Mouse (Mus musculus) left cerebral cortex, postnatal 14 days (tissue): ENCODE data around the gene Plin3. TPM values are rescaled to one million over a fixed set of nuclear protein-coding genes. Genes with fewer than 3 reads are reported as not detected.

Source experiments
- DNase-seq, 2 experiments: peaks; one replicate each; pipeline ENCODE4 v3.0.0; 2021 to 2022; ENCODE audit warnings: low spot score in 2 of 2, mixed read lengths in 1 of 2
- intact Hi-C: fragments of 180-260 bp; cut with DNase I; formaldehyde crosslinking; loops from one replicate; pipeline ENCODE4 v1.15.1; 2025
- total RNA-seq, 2 experiments: library from RNA; stranded (reverse); gene quantifications; 2 replicates each; pipeline ENCODE4 v1.2.3; 2021

The Plin3 gene
- total RNA-seq, 2 experiments from 2014 or later = 4.8 TPM

DNA sequence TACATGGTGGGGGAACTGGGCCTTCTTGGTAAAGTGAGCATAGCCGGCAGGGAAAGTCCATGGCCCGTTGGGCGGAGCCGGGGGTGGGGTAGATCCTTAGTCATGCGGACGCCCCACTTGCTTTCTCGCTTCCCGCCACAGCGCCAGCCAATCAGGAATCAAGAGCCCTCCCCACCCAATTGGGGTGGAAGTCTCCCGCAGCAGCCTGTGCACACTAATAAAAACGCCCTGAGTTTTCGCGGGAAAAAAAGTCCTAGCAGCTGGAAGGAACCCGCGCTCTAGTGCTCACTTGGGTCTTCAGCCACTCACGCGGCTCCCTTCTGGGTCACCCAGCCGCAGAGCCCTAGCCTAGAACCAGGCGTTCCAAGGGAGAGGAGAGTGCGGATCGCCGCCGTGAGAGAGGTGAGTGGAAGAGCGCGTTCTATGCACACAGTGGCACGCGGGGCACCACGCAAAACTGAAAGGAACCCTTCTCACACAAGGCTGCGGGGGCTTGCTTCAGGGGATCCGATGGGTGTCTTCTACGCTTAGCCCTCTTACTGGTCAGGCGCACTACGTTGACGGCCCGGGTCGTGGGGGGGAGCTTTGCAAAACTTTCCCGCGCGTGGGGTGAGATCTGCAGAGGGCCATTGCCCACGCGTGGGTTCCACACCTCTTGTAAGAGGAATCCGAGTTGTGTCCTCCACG, 10.6 kb upstream of the Plin3 start, which contains the start of gene Uhrf1:
Uhrf1 (plus strand) TSS at position 162 of the 687 bp plus-strand sequence.
- DNase-seq = no peak
- intact Hi-C loops = no loop called here

DNA sequence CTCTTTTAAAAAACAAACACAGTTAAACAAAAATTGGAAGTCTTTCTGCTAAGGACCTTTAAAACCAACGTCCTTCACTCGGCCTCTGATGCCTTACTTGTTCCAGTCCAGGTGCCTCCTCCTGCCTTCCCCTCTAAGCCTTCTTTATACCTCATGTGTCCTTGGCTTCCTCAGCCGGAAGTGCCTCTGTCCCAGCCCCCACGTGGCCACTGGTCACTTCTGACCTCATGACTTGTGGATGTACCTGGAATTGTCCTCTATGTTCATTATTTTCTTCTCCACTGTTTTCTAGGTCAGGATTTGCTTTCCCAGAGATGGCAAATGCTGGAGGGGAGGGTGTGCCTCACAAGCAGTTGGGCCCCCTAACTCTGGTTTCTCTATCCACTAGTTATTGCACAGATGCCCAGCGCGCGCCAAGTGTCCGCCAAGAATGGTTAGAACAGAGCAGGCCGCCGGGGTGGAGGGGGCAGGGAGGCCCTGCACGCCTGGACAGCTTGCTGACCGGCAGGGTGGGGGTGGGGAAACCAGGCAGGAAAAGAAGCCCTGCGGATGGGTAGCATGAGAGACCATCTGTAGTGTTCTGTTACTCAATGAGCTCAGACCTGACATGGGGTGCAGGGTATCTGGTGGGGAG, 9.8 kb upstream of the Plin3 start:
- intact Hi-C loops = no loop called here
- DNase-seq = no peak

DNA sequence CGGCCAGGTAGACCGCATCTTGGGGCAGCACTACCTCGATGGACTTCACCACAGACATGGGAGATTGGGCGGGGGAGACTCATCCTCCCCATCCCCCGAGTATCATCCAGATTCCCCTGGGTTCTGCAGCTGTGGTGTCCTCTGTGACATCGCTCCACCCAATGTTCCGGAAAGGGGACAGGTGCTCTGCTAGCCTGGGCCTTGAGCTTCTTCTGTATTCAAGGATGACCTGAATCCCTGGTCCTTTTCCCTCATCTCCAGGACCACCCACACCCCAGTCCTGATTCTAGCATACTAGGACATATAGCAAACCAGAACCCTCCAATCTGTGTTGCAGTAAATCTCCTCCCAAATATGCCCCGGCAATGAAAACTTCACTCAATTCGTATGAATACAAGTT, 7.5 kb upstream of the Plin3 start, which contains the start of gene Arrdc5:
Arrdc5 (minus strand) TSS at position 101 of the 400 bp plus-strand sequence.
- intact Hi-C loops = no loop called here

DNA sequence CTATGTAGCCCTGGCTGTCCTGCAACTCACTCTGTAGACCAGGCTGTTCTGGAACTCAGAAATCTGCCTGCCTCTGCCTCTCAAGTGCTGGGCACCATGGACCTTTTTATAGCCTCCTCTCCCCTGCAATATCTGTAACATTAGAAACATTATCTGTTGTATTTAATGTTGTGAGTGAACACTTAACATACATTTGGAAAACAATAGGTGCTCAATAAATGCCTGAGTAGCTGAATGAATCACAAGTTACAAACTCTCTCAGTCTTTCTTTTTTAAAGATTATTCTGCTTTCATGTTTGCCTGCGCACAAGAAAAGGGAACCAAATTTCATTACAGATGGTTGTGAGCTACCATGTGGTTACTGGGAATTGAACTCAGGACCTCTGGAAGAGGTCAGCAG, 5.6 kb upstream of the Plin3 start:
- intact Hi-C loops = no loop called here
- no peak for DNase-seq

More for the DNA sequence above, 7.5 kb upstream of the Plin3 start, which contains the start of gene Arrdc5:
- no peak for DNase-seq

DNA sequence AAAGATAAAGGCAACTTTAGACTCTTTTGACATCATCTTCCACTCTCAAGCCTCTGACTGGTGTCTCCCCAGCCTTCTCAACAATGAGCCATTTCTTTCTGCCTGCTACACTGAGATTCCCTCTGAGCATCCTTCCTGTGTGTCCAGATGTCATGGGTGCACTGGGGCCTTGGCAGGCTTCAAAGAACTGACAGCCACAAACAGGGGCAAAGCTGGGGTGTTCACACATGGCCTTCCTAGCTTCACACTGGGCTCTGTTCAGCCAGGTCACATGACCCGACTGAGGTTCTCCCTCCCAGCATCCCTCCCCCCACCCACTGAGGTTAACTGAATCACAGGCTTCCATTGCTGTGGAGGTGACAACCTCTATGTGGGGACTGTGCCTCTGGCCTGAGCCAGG, 3.5 kb upstream of the Plin3 start:
- intact Hi-C loops = no loop called here
- DNase-seq = no peak

DNA sequence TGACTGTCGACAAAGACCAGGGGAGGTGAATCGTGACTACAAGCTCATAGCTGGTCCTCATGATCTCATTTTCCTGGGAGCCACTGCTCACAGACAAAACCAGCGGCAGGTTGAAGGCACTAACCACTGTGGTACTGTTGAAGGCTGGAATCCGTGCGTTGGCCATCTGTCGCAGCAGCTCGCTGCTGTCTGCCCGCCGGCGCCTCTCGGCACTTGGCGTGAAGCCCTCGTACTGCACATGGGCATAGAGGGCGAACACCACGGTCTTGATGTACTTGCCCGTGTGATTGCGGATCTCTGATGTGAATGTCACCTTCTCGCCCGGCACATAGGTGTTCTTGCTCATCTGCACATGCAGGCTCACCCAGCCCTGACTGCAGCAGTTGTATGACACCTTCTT, 1.6 kb upstream of the Plin3 start:
- intact Hi-C loops = no loop called here
- DNase-seq = peak in 1 of 2 experiments; percentile 47

DNA sequence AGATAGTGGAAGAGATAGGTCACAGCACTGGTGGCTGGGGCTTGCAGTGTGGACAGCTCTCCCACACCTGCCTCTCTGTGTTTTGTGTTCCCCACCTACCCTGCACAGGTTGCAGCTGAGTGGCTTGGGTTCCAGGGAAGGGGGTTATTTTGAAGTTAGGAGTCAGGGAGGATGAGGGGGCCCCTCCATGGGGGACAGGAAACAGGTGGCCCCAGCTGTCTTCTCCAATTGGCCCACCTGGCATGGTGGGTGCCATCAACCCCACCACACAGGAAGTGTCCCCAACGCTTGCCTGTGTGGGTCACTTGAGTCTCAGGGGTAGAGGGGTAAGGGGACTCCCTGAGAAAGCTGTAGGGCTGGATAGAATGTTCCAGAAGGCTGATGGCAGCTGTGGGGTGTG, 618 bp upstream of the Plin3 start:
- no peak for DNase-seq
- intact Hi-C loops = no loop called here

DNA sequence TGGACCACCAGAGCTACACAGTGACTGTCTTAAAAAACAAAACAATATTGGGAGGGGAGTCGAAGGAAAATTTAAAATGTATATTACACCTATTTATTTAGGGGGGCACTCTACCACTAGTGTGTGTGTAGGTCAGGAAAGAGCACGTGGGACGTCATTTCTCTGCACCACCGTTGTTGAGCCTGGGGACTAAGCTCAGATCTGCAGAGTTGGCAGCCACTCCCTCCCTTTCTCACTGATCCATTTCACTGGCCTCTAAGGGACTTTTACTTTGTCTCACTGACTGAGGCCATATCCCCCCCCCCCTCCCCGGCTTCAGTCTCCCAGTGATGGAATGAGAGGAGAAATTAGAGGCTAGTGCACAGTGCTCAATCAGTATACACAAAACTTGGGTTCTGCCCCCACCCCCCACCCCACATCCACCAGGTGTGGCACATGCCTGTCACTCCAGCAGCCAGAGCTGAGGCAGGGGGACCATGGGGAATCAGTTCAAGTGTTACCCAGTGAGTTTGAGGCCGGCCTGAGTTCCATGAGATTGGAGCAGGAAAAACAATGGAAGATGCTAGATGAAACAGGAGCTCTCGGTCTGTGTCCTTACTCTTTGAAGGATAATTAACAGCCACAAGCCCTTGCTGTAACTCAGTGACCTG, 722 bp downstream of the Plin3 start:
- no peak for DNase-seq
- intact Hi-C loops = no loop called here

DNA sequence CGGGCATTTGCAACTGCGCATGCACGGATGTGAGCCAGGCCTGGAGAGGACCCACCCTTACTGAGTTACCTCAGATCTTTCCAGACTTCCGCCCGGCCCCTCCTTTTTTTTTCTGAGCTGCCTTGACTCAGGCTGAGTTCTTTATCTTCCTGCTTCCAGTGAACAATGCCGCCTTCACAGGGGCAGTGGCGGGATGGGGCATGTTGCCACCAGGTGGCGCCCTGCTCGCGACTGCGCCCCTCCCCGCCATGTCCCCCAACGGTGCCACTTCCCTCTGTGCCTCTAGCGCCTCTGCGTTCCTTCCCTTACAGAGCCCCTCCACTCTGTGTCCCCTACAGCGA, 1.5 kb downstream of the Plin3 start:
- intact Hi-C loops = no loop called here
- DNase-seq = peak; percentile 76 to 86

DNA sequence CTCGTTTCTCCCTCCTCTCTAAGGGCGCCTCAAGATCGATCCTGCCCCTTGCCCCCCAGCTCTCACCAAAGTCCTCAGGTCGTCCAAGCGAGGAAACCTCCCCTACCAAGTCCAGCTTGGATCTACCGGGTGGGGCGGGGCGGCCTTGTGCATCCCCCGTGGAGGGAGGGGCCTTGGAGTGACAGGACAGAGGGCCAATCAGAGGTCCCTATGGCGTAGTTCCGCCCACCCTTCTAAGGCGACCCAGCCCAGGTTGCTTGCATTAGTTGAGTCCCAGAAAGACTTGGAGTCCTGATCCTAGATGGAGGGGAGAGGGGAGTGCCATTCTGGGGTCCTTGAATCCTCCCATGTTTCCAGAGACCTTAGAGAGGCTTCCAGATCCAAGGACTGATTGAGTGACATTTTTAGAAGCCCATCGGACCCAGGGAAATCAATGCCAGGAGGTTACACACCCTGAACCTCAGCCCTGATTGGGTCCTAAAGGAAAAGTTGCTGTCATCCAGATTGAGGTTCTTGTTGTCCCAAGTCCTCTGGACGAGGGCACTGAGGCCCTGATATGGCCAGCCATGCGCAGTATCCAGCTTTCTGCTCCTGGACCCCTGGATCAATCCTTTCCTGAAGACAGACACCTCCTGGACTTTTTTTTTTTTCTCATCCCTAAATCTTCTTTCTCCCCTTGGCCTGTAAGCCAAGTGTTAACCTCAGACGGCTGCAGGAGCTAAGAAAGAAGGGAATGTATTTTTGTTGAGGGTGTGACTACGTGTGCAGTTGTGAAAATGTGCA, 2.1 kb downstream of the Plin3 start:
- DNase-seq = peak; percentile 42 to 74
- intact Hi-C loops = no loop called here

DNA sequence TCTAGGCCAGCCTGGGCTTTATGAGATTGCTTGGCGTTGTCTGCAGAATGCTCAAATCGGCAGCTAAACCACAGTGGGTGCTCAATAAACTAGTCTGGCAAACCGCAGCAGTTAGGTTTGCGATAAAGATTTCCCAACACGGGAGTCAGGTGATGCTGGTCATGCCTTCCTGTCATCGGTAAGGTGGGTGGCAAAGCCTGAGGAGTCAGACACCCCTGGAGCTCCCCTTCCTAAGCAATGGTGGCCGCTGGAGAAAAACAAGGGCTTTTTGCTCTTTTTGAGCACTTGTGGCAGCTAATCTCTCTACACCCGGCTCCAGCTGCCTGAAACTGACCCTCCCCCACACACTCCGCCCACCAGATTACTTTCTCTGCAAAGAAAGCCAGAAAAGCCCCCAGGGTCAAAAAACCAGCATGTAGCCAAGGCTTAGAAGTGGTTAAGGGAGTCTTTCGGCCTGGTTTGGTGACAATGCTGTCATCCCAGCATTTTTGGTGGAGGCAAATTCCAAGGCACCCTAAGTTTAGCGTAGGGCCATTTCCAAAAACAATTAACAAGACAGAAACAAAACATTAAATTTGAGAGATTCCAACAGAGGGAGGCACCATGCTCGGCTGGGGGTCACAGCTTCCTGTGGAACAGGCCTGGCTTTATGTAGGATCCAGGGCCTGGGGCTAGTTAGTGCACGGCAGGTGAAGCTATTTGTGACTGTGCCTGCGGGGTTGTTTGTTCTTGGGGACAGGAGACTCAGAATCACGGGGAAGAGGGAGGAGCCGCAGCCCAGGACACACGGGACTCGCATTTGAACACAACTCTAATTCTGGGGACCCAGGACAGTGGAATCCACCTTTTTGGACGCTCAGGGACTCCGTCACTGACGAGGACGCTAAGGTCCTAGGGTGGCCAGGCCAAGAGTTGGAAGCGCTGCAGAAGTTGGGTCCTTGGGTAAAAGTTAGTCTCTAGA, 3.0 kb downstream of the Plin3 start:
- DNase-seq = no peak
- intact Hi-C loops = no loop called here

DNA sequence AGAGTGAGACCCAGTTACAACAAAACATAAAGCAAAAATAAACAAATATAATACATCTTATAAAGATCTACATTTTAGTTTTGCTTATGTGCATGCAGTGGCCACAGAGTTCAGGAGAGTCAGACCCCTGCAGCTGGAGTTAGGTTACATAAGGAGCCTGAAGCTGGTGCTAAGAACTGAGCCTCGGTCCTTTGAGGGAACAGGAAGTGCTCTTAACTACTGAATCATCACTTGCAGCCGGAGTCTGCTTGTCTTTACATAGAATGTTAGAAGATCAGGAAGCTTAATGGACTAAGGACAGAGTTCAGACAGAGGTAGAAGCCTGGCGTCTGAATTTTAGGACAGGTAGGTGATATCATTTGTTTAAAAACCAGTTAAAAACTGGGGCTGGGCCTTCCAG, 3.8 kb downstream of the Plin3 start:
- DNase-seq = no peak
- intact Hi-C loops = no loop called here

DNA sequence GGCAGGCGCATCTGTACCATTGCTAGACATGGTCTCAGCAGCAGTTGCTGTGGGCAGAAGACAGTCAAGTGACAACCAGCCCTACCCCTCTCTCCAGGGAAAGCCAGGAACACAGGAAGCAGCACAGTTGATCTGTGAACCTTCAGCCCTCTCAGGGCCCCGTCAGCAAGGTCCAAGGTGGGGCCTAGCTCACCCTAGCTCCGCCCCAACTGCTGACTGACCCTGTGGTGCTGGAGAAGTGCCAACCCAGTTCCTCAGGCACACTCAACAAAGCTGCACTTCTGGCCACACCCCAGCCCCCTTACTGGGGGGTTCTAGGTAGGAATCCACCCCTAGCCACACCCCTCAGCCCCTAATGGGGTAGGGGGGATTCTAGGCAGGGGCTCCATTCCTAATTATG, 4.8 kb downstream of the Plin3 start:
- no peak for DNase-seq

DNA sequence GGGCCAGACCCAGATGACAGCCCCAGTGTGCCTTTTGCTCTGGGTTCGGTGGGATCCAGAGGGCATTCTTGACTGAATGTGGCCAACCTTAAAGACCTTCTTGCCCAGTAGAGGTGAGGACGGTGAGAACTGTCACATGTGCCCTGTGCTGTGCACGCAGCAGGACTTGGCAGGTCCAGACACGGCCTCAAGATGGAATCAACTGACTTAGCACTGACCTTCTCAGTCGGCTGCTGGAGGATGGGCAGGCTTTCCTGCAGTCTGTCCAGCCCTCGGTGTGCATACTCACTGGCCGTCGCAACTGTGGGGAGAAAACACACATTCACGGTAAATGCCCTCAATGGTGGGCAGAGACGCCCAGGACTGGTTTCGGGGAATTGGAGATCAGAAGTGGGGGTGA, 6.7 kb downstream of the Plin3 start:
- intact Hi-C loops = no loop called here
- no peak for DNase-seq

More for the DNA sequence above, 4.8 kb downstream of the Plin3 start:
- intact Hi-C loops = no loop called here

DNA sequence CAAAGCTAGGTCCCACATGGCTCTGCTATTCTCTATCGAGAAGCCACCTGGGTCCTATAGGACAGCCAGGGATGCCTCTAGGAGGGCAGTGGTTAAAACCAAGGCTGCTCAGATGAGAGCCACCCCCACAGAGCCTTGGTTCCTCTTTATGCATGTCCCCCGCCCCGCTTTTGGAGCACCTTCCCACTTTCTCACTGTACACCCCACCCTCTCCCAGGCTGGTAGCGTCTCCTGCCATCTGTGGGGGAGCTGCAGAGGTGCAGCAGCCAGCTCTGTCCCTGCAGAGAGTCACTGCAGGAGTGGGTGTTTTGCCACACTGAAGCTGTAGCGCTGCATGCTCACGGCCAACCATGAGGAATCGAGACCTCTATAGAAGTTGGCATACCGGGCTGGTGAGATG, 9.4 kb downstream of the Plin3 start:
- peak; percentile 61 to 82 for DNase-seq
- intact Hi-C loops = no loop called here

DNA sequence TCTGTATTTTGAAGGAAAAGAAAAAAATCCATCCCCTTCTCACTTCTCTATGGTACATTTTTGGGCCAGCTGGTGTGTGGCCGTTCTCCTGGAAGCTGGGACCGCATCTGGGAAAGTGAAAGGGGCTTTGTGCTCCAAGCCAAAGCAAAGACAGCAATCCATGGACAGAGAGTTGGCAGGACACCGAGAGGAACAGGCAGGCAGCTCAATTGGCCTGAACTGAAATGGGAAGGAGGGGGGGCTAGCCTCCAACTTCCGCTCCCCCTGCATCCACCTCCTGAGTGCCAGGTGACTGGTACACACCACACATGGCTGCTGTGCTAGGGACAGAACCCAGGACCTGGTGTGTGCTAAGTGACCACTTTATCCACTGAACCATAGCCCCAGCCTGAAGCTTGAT, 9.9 kb downstream of the Plin3 start:
- intact Hi-C loops = no loop called here
- peak in 1 of 2 experiments; percentile 60 for DNase-seq

DNA sequence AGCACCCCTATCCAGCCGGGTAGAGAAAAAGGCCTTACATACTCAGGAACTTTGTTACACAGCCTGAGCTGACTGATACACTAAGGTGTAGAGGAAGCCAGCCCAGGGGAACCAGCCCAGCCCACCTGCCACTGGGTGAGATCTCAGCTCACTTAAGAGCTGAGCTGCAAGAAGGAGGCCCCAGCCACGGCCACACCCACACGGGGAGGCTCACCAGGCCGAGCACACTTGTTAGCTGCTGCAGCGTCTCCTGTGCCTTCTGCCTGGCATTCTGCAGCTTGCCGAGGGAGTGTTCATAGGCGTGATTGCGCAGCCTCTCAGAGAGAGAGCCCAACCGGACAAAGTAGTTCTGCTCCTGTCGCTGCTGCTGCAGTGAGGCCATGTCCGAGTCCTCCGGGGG, 11.5 kb downstream of the Plin3 start:
- intact Hi-C loops = no loop called here
- DNase-seq = no peak

DNA sequence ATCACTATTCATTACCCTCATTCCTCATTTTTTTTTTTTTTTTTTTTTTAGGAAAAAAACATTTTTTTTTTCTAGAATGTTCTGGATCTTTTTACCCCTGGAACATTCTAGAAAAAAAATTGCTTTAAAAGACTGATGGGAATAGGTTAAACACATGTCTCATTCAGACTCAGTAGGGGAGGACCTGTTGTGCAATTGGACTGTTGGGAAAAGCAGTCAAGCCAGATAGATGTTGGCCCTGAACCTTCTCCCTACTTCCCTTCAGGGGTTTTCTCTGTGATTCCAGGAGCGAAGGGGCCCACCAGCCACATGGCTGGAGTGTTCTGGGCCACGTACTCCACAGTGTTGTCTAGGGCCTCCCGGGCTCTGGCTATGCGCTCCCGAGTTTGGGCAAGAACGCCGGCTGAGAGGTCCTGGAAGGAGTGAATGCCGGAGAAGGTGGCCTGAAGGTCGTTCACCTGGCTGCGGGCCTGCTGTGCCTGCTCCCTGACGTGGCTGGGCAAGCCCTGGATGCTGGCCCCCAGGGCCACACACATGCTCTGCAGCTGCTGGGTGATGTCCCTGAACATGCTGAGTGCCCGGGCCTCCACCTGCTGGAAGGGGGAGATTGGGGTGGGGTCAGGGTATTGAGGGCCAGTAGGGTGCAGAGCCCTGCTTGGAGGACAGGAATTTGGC, 13.1 kb downstream of the Plin3 start:
- intact Hi-C loops = no loop called here
- no peak for DNase-seq
